Mouse (Mus musculus): ENCODE data around the gene Pax2. TPM values are rescaled to one million over a fixed set of nuclear protein-coding genes. Genes with fewer than 3 reads are reported as not detected.

Gene Pax2
- total and polyA plus RNA-seq, 2 experiments from 2014 or later = not detected

GRCm38 (mm10) chr19:44798731-44799130, 42.9 kb downstream of the Pax2 start:
- ATAC-seq (ENCODE audit: insufficient read depth, low read depth) (no peak), DNase-seq (ENCODE audit: low spot score) (no peak)
- Histone ChIP-seq H3K4me1 (ENCODE audit: control insufficient read depth, insufficient read depth) (no peaks in the 10 kb centered on the region), H3K9me3 (replicated peaks; ENCODE audit: control insufficient read depth, low read length) (no peaks in the 10 kb centered on the region), H3K27ac (ENCODE audit: low read depth) (no peak overlapping the region), H3K4me3 (ENCODE audit: low read depth, low read length) (no peak overlapping the region), H3K27me3 (ENCODE audit: control insufficient read depth, insufficient read depth, low read length) (peaks cover 6% of the 10 kb centered on the region; the same call in 1 of the 2 replicates), H3K36me3 (replicated peaks; ENCODE audit: control insufficient read depth, insufficient read depth, low read length) (no peaks in the 10 kb centered on the region), H3K9ac (replicated peaks; ENCODE audit: low read depth, low read length) (no peak overlapping the region), H3K4me2 (ENCODE audit: low read depth, low read length) (no peak overlapping the region)
- 81% methylated on average over 6 of the region's 6 CpGs for WGBS
- TF ChIP-seq EP300 (IDR thresholded peaks at IDR 0.05; ENCODE audit: low read depth) (no peak), CTCF (IDR thresholded peaks at IDR 0.05; ENCODE audit: low read depth) (no peak)

GRCm38 (mm10) chr19:44799156-44799555, 43.3 kb downstream of the Pax2 start:
- no peaks in the 10 kb centered on the region for H3K9me3 ChIP-seq (replicated peaks; ENCODE audit: control insufficient read depth, low read length)
- no peak overlapping the region for H3K4me2 ChIP-seq (ENCODE audit: low read depth, low read length)
- H3K9ac ChIP-seq (replicated peaks; ENCODE audit: low read depth, low read length) = no peak overlapping the region
- H3K27ac ChIP-seq (ENCODE audit: low read depth) = no peak overlapping the region
- no peaks in the 10 kb centered on the region for H3K4me1 ChIP-seq (ENCODE audit: control insufficient read depth, insufficient read depth)
- H3K27me3 ChIP-seq (ENCODE audit: control insufficient read depth, insufficient read depth, low read length) = peaks cover 6% of the 10 kb centered on the region; the same call in 1 of the 2 replicates
- 56% methylated on average over 5 of the region's 5 CpGs for WGBS
- no peaks in the 10 kb centered on the region for H3K36me3 ChIP-seq (replicated peaks; ENCODE audit: control insufficient read depth, insufficient read depth, low read length)
- H3K4me3 ChIP-seq (ENCODE audit: low read depth, low read length) = no peak overlapping the region
- ATAC-seq (ENCODE audit: insufficient read depth, low read depth) (no peak), DNase-seq (ENCODE audit: low spot score) (no peak)
- no peak for TF ChIP-seq EP300 (IDR thresholded peaks at IDR 0.05; ENCODE audit: low read depth)

- no peak overlapping the region for H3K27ac ChIP-seq (ENCODE audit: low read depth)
- peaks cover 6% of the 10 kb centered on the region; the same call in 1 of the 2 replicates for H3K27me3 ChIP-seq (ENCODE audit: control insufficient read depth, insufficient read depth, low read length)
- H3K4me3 ChIP-seq (ENCODE audit: low read depth, low read length) = no peak overlapping the region
- H3K4me1 ChIP-seq (ENCODE audit: control insufficient read depth, insufficient read depth) = no peaks in the 10 kb centered on the region
- no peak overlapping the region for H3K9ac ChIP-seq (replicated peaks; ENCODE audit: low read depth, low read length)
- TF ChIP-seq CTCF (IDR thresholded peaks at IDR 0.05; ENCODE audit: low read depth) (no peak), EP300 (IDR thresholded peaks at IDR 0.05; ENCODE audit: low read depth) (no peak)
- H3K36me3 ChIP-seq (replicated peaks; ENCODE audit: control insufficient read depth, insufficient read depth, low read length) = no peaks in the 10 kb centered on the region
- no peaks in the 10 kb centered on the region for H3K9me3 ChIP-seq (replicated peaks; ENCODE audit: control insufficient read depth, low read length)
- H3K4me2 ChIP-seq (ENCODE audit: low read depth, low read length) = no peak overlapping the region
- DNase-seq (ENCODE audit: low spot score) (no peak), ATAC-seq (ENCODE audit: insufficient read depth, low read depth) (no peak)
- 39% methylated on average over 6 of the region's 6 CpGs for WGBS
Observed at GRCm38 (mm10) chr19:44800327-44800726, 44.5 kb downstream of the Pax2 start.

GRCm38 (mm10) chr19:44808734-44809133, 52.9 kb downstream of the Pax2 start:
- Histone ChIP-seq H3K4me3 (ENCODE audit: low read depth, low read length) (no peak overlapping the region), H3K9ac (replicated peaks; ENCODE audit: low read depth, low read length) (no peak overlapping the region), H3K27me3 (ENCODE audit: control insufficient read depth, insufficient read depth, low read length) (peaks cover 3% of the 10 kb centered on the region; the same call in 1 of the 2 replicates), H3K9me3 (replicated peaks; ENCODE audit: control insufficient read depth, low read length) (no peaks in the 10 kb centered on the region), H3K36me3 (replicated peaks; ENCODE audit: control insufficient read depth, insufficient read depth, low read length) (no peaks in the 10 kb centered on the region), H3K27ac (ENCODE audit: low read depth) (no peak overlapping the region), H3K4me1 (ENCODE audit: control insufficient read depth, insufficient read depth) (no peaks in the 10 kb centered on the region), H3K4me2 (ENCODE audit: low read depth, low read length) (no peak overlapping the region)
- 11% methylated on average over 8 of the region's 8 CpGs for WGBS
- no peak for TF ChIP-seq EP300 (IDR thresholded peaks at IDR 0.05; ENCODE audit: low read depth)
- TF ChIP-seq CTCF (IDR thresholded peaks at IDR 0.05; ENCODE audit: low read depth) = no peak
- no peak for ATAC-seq (ENCODE audit: insufficient read depth, low read depth)
- no peak for DNase-seq (ENCODE audit: low spot score)

GRCm38 (mm10) chr19:44812666-44813429, 57.0 kb downstream of the Pax2 start:
- Histone ChIP-seq H3K9me3 (replicated peaks; ENCODE audit: control insufficient read depth, low read length) (no peaks in the 10 kb centered on the region), H3K27ac (ENCODE audit: low read depth) (no peak overlapping the region), H3K4me2 (ENCODE audit: low read depth, low read length) (no peak overlapping the region), H3K9ac (replicated peaks; ENCODE audit: low read depth, low read length) (no peak overlapping the region), H3K4me3 (ENCODE audit: low read depth, low read length) (no peak overlapping the region), H3K36me3 (replicated peaks; ENCODE audit: control insufficient read depth, insufficient read depth, low read length) (no peaks in the 10 kb centered on the region), H3K4me1 (ENCODE audit: control insufficient read depth, insufficient read depth) (no peaks in the 10 kb centered on the region), H3K27me3 (ENCODE audit: control insufficient read depth, insufficient read depth, low read length) (peaks cover 3% of the 10 kb centered on the region; the same call in 1 of the 2 replicates)
- WGBS = 62% methylated on average over 12 of the region's 13 CpGs
- DNase-seq (ENCODE audit: low spot score) = no peak
- ATAC-seq (ENCODE audit: insufficient read depth, low read depth) = no peak
- TF ChIP-seq CTCF (IDR thresholded peaks at IDR 0.05; ENCODE audit: low read depth) (no peak), EP300 (IDR thresholded peaks at IDR 0.05; ENCODE audit: low read depth) (no peak)

GRCm38 (mm10) chr19:44815111-44815510, 59.3 kb downstream of the Pax2 start:
- H3K4me1 ChIP-seq (ENCODE audit: control insufficient read depth, insufficient read depth) = no peaks in the 10 kb centered on the region
- H3K36me3 ChIP-seq (replicated peaks; ENCODE audit: control insufficient read depth, insufficient read depth, low read length) = no peaks in the 10 kb centered on the region
- H3K27ac ChIP-seq (ENCODE audit: low read depth) = no peak overlapping the region
- WGBS = 87% methylated on average over 3 of the region's 3 CpGs
- no peak for ATAC-seq (ENCODE audit: insufficient read depth, low read depth)
- H3K9ac ChIP-seq (replicated peaks; ENCODE audit: low read depth, low read length) = no peak overlapping the region
- TF ChIP-seq EP300 (IDR thresholded peaks at IDR 0.05; ENCODE audit: low read depth) (no peak), CTCF (IDR thresholded peaks at IDR 0.05; ENCODE audit: low read depth) (no peak)
- no peak overlapping the region for H3K4me3 ChIP-seq (ENCODE audit: low read depth, low read length)
- no peaks in the 10 kb centered on the region for H3K9me3 ChIP-seq (replicated peaks; ENCODE audit: control insufficient read depth, low read length)
- no peak for DNase-seq (ENCODE audit: low spot score)
- peaks cover 14% of the 10 kb centered on the region; the same call in 1 of the 2 replicates for H3K27me3 ChIP-seq (ENCODE audit: control insufficient read depth, insufficient read depth, low read length)
- H3K4me2 ChIP-seq (ENCODE audit: low read depth, low read length) = no peak overlapping the region

All from heart, postnatal 0 days (tissue).